Mouse (Mus musculus) CH12.LX (cell line): ENCODE measurements around the gene 5330417C22Rik. TPM values are rescaled to one million over a fixed set of nuclear protein-coding genes. Genes with fewer than 3 reads are reported as not detected.
A peak's percentile ranks its signal among the peaks of the same experiment; 100 is the strongest.

ENCODE experiments used
- DNase-seq: peaks from one replicate; pipeline ENCODE4 v3.0.0-alpha.2; 2013; ENCODE audit errors: extremely low read depth
- H3K27ac ChIP-seq: 2 replicates; pipeline ENCODE4 v1.5.1; 2012; ENCODE audit warnings: low read depth, mild to moderate bottlenecking, control low read depth, moderate library complexity; ENCODE audit not compliant: insufficient read depth
- H3K27me3 ChIP-seq: replicated peaks from 2 replicates; pipeline ENCODE3; 2012; ENCODE audit warnings: inconsistent platforms
- H3K36me3 ChIP-seq, 2 experiments: replicated peaks in 1 of 2; 2 replicates each; pipeline versions ENCODE3 to v1.6.1; 2012; ENCODE audit warnings: inconsistent platforms in 1 of 2, low read length in 1 of 2, mild to moderate bottlenecking in 1 of 2, mixed read lengths in 1 of 2, moderate library complexity in 1 of 2; ENCODE audit not compliant: control insufficient read depth in 1 of 2, insufficient read depth in 1 of 2
- H3K4me1 ChIP-seq, 2 experiments: 2 replicates each; pipeline ENCODE4 v1.6.1; 2012; ENCODE audit warnings: inconsistent platforms in 1 of 2, moderate library complexity in 1 of 2; ENCODE audit not compliant: insufficient read depth in 2 of 2, control insufficient read depth in 1 of 2
- H3K4me2 ChIP-seq: 2 replicates; pipeline ENCODE4 v1.6.1; 2012; ENCODE audit warnings: low read depth, mild to moderate bottlenecking, control low read depth; ENCODE audit not compliant: poor library complexity, insufficient read depth, severe bottlenecking
- H3K4me3 ChIP-seq, 3 experiments: fragments of 150-350 bp in 1 of 3; sonication (generic) in 1 of 3; replicated peaks in 1 of 3; 2 replicates each; pipeline versions ENCODE3 to v1.5.1; 2011 to 2012; ENCODE audit warnings: low read depth in 2 of 3, low read length in 2 of 3, mild to moderate bottlenecking in 2 of 3, moderate library complexity in 2 of 3, control low read depth in 1 of 3, improper control_type of control experiment in 1 of 3, inconsistent platforms in 1 of 3, mixed read lengths in 1 of 3; ENCODE audit not compliant: poor library complexity in 1 of 3
- H3K79me2 ChIP-seq: replicated peaks from 2 replicates; pipeline ENCODE4 v1.6.1; 2012; ENCODE audit warnings: mild to moderate bottlenecking, moderate library complexity; ENCODE audit not compliant: control insufficient read depth, poor library complexity, insufficient read depth, severe bottlenecking; ENCODE audit errors: extremely low read depth
- H3K9ac ChIP-seq: 2 replicates; pipeline ENCODE4 v1.6.1; 2012; ENCODE audit warnings: low read depth, mild to moderate bottlenecking, control low read depth, moderate library complexity; ENCODE audit not compliant: insufficient read depth
- H3K9me3 ChIP-seq: replicated peaks from 2 replicates; pipeline ENCODE3; 2012; ENCODE audit warnings: low read length, inconsistent platforms, mixed read lengths
- BHLHE40 ChIP-seq: IDR thresholded peaks from 2 replicates; pipeline ENCODE4 v1.6.1; 2011; ENCODE audit warnings: mild to moderate bottlenecking, low read depth, low read length, improper control_type of control experiment
- CTCF ChIP-seq, 2 experiments: IDR thresholded peaks in 1 of 2; conservative IDR thresholded peaks in 1 of 2; 2 replicates each; pipeline ENCODE4 v1.5.1; 2011 to 2012; ENCODE audit warnings: low read depth in 2 of 2, low read length in 2 of 2, improper control_type of control experiment in 1 of 2, inconsistent platforms in 1 of 2, mild to moderate bottlenecking in 1 of 2, moderate library complexity in 1 of 2
- E2F4 ChIP-seq: IDR thresholded peaks from 2 replicates; pipeline ENCODE4 v1.6.1; 2011; ENCODE audit warnings: low read depth, low read length, improper control_type of control experiment; ENCODE audit not compliant: insufficient replicate concordance
- IRF4 ChIP-seq: IDR thresholded peaks from 2 replicates; pipeline ENCODE4 v1.6.1; 2014; ENCODE audit warnings: low read depth, mild to moderate bottlenecking, inconsistent platforms, low read length, improper control_type of control experiment
- JUN ChIP-seq: IDR thresholded peaks from 2 replicates; pipeline ENCODE4 v1.6.1; 2011; ENCODE audit warnings: low read depth, mild to moderate bottlenecking, low read length, improper control_type of control experiment, moderate library complexity; ENCODE audit not compliant: insufficient read depth
- JUND ChIP-seq: conservative IDR thresholded peaks from 2 replicates; pipeline ENCODE4 v1.6.1; 2011; ENCODE audit warnings: low read depth, low read length, improper control_type of control experiment
- MAX ChIP-seq: IDR thresholded peaks from 2 replicates; pipeline ENCODE4 v1.6.1; 2011; ENCODE audit warnings: low read length, improper control_type of control experiment
- MEF2A ChIP-seq: IDR thresholded peaks from 2 replicates; pipeline ENCODE4 v1.6.1; 2014; ENCODE audit warnings: low read depth, mild to moderate bottlenecking, inconsistent platforms, low read length, improper control_type of control experiment, borderline replicate concordance
- MXI1 ChIP-seq: IDR thresholded peaks from 2 replicates; pipeline ENCODE4 v1.6.1; 2011; ENCODE audit warnings: mild to moderate bottlenecking, low read depth, low read length, improper control_type of control experiment
- NRF1 ChIP-seq: IDR thresholded peaks from 2 replicates; pipeline ENCODE4 v1.6.1; 2014; ENCODE audit warnings: low read depth, mild to moderate bottlenecking, inconsistent platforms, low read length, improper control_type of control experiment, moderate library complexity
- RAD21 ChIP-seq: IDR thresholded peaks from 2 replicates; pipeline ENCODE4 v1.6.1; 2011; ENCODE audit warnings: low read depth, mild to moderate bottlenecking, low read length, improper control_type of control experiment, moderate library complexity
- RCOR1 ChIP-seq: conservative IDR thresholded peaks from 2 replicates; pipeline ENCODE4 v1.6.1; 2012; ENCODE audit warnings: low read depth, mild to moderate bottlenecking, inconsistent platforms, low read length, improper control_type of control experiment
- SIN3A ChIP-seq: IDR thresholded peaks from 2 replicates; pipeline ENCODE4 v1.6.1; 2012; ENCODE audit warnings: low read length, improper control_type of control experiment, inconsistent platforms
- SMC3 ChIP-seq: IDR thresholded peaks from 2 replicates; pipeline ENCODE4 v1.6.1; 2011; ENCODE audit warnings: low read depth, low read length, improper control_type of control experiment
- TCF12 ChIP-seq: IDR thresholded peaks from 2 replicates; pipeline ENCODE4 v1.6.1; 2014; ENCODE audit warnings: low read depth, mild to moderate bottlenecking, inconsistent platforms, low read length, improper control_type of control experiment
- ZC3H11A ChIP-seq: IDR thresholded peaks from 2 replicates; pipeline ENCODE4 v1.6.1; 2012; ENCODE audit warnings: low read depth, mild to moderate bottlenecking, inconsistent platforms, low read length, improper control_type of control experiment
- ZNF384 ChIP-seq: IDR thresholded peaks from 2 replicates; pipeline ENCODE4 v1.6.1; 2012; ENCODE audit warnings: low read depth, low read length, improper control_type of control experiment, inconsistent platforms
- dilution Hi-C: fragments of 300-500 bp; cut with MboI; formaldehyde crosslinking; loops from 2 replicates; pipeline ENCODE4 v1.14.3; 2020; ENCODE audit warnings: low sequenced_read_pairs; ENCODE audit not compliant: extremely low pct_unique_long_range_greater_than_20kb, extremely low pct_ligation_motif_present
- in situ Hi-C: fragments of 300-500 bp; cut with MboI; formaldehyde crosslinking; loops from 3 replicates; pipeline ENCODE4 v1.14.3; 2019; ENCODE audit warnings: low sequenced_read_pairs, low pct_ligation_motif_present, low pct_unique_long_range_greater_than_20kb, mixed read lengths
- polyA plus RNA-seq: library from polyadenylated mRNA; unstranded; fragments of >175 nt; gene quantifications from 2 replicates; pipeline ENCODE4 v1.2.1, GENCODE M21; 2012; ENCODE audit warnings: low read depth; ENCODE audit not compliant: insufficient read length
- total RNA-seq, 2 experiments: library from RNA; depleted of rRNA; stranded (reverse); fragments of 300-350 nt in 1 of 2; fragments of >200 nt in 1 of 2; gene quantifications; 2 replicates each; pipeline ENCODE4 v1.2.3; 2012 to 2014

Gene 5330417C22Rik
- total and polyA plus RNA-seq, 3 experiments, result 0.05 to 0.27 (median 0.17) TPM

GRCm38 (mm10) chr3:108554111-108554561 lies 17.8 kb upstream of the 5330417C22Rik start:
- no peaks in the 10 kb centered on the region for H3K9me3 ChIP-seq
- peak overlapping the region; percentile 46 to 98 (median 87) for H3K4me3 ChIP-seq
- peak; percentile 38 for DNase-seq
- H3K79me2 ChIP-seq, result no peaks in the 10 kb centered on the region
- H3K9ac ChIP-seq, result peak overlapping the region; percentile 98
- H3K4me2 ChIP-seq, result peak overlapping the region; percentile 66
- peaks cover 8% of the 10 kb centered on the region for H3K27me3 ChIP-seq
- dilution Hi-C loops (no loop called here), in situ Hi-C loops (loop anchor here (10.0 kb wide), 1 partner anchor 91 kb away; no protein-coding TSS in a partner anchor)
- 0 out of 4 replicates have a peak, but pooled peaks cover 3 to 4% of the 10 kb centered on the region in 2 experiments for H3K4me1 ChIP-seq
- H3K36me3 ChIP-seq, result peaks cover 11 to 23% of the 10 kb centered on the region in 2 experiments
- TF ChIP-seq MXI1 (peak; percentile 51; the same call in 1 of the 2 replicates), ZNF384 (0 out of 2 replicates have a peak, but pooled peaks have one; percentile 11), IRF4 (no peak), MEF2A (0 out of 2 replicates have a peak, but pooled peaks have one; percentile 2), SMC3 (0 out of 2 replicates have a peak, but pooled peaks have one; percentile 1)
- peak overlapping the region; percentile 10; the same call in 1 of the 2 replicates for H3K27ac ChIP-seq

GRCm38 (mm10) chr3:108542299-108542698 lies 6.0 kb upstream of the 5330417C22Rik start:
- Histone ChIP-seq H3K9ac (no peak overlapping the region), H3K4me1 (peaks cover 0 to 16% of the 10 kb centered on the region in 2 experiments; a peak in 3 of 4 replicates), H3K9me3 (no peaks in the 10 kb centered on the region), H3K4me2 (no peak overlapping the region), H3K27ac (no peak overlapping the region), H3K4me3 (no peak overlapping the region), H3K79me2 (no peaks in the 10 kb centered on the region), H3K27me3 (peaks cover 6% of the 10 kb centered on the region), H3K36me3 (no peaks in the 10 kb centered on the region)
- dilution Hi-C loops, result no loop called here
- DNase-seq, result no peak
- in situ Hi-C loops, result no loop called here
- TF ChIP-seq MEF2A (no peak), JUN (no peak), IRF4 (no peak), CTCF (conservative IDR thresholded peaks at IDR 0.05 in 1 of 2, IDR thresholded peaks at IDR 0.05 in 1 of 2; ENCODE audit: low read depth in 2 of 2, low read length in 2 of 2) (no peak), ZC3H11A (no peak), TCF12 (no peak), JUND (no peak), RCOR1 (no peak), E2F4 (no peak)

GRCm38 (mm10) chr3:108537303-108537702 lies 967 bp upstream of the 5330417C22Rik start:
- Histone ChIP-seq H3K4me3 (peak overlapping the region; percentile 17 to 41 (median 25)), H3K4me2 (peak overlapping the region; percentile 95), H3K4me1 (peaks cover 0 to 24% of the 10 kb centered on the region in 2 experiments; a peak in 2 of 4 replicates), H3K27ac (no peak overlapping the region), H3K27me3 (peaks cover 41% of the 10 kb centered on the region), H3K79me2 (no peaks in the 10 kb centered on the region)
- peak; percentile 96 for DNase-seq
- dilution Hi-C loops, result no loop called here
- in situ Hi-C loops, result no loop called here
- TF ChIP-seq CTCF (conservative IDR thresholded peaks at IDR 0.05 in 1 of 2, IDR thresholded peaks at IDR 0.05 in 1 of 2; ENCODE audit: low read depth in 2 of 2, low read length in 2 of 2), result peak; percentile 78 to 82
- no peak for TF ChIP-seq NRF1
- peak; percentile 1; the same call in 1 of the 2 replicates for TF ChIP-seq JUN
- no peak for TF ChIP-seq RCOR1
- peak; percentile 45 for TF ChIP-seq RAD21
- TF ChIP-seq MAX, result peak; percentile 33; the same call in 1 of the 2 replicates
- TF ChIP-seq BHLHE40, result no peak
- TF ChIP-seq SMC3, result peak; percentile 75
- peak; percentile 87; the same call in 1 of the 2 replicates for TF ChIP-seq MXI1
- TF ChIP-seq SIN3A, result peak; percentile 68; the same call in 1 of the 2 replicates
- peak; percentile 44; the same call in 1 of the 2 replicates for TF ChIP-seq IRF4
- TF ChIP-seq, all 38 proteins: peak for 8
- H3K36me3 ChIP-seq, result no peaks in the 10 kb centered on the region
- no peaks in the 10 kb centered on the region for H3K9me3 ChIP-seq
- peak overlapping the region; percentile 68 for H3K9ac ChIP-seq
